Mouse (Mus musculus) kidney, adult 9 months (tissue): ENCODE measurements at regions not wholly inside any gene's neighbourhood (a gene's known extent, or its start where the extent isn't known, plus 50 kb on each side); places are given as distances from the start of the nearest gene placed in this dataset.

Experiments
- DNase-seq: peaks from one replicate; pipeline ENCODE4 v3.0.0; 2022

- DNase-seq: peak; percentile 66
Observed at GRCm38 (mm10) chr8:93591608-93592301, 56.1 kb upstream of the Ces5a start.

- no peak for DNase-seq
Observed at GRCm38 (mm10) chr8:93592302-93592651, 56.6 kb upstream of the Ces5a start.

- DNase-seq: peak; percentile 19
Observed at GRCm38 (mm10) chr8:93598613-93599121, 63.0 kb upstream of the Ces5a start.

GRCm38 (mm10) chr8:93599306-93599705 lies 63.7 kb upstream of the Ces5a start:
- no peak for DNase-seq

- DNase-seq: peak; percentile 5
Observed at GRCm38 (mm10) chr8:93599776-93600175, 64.1 kb upstream of the Ces5a start.

- no peak for DNase-seq
Observed at GRCm38 (mm10) chr8:93626807-93627526, 91.3 kb upstream of the Ces5a start.

- DNase-seq: no peak
Observed at GRCm38 (mm10) chr8:93627626-93628025, 92.0 kb upstream of the Ces5a start.

- no peak for DNase-seq
Observed at GRCm38 (mm10) chr8:93632896-93633295, 97.3 kb upstream of the Ces5a start.

GRCm38 (mm10) chr8:93642770-93643169 lies 107.1 kb upstream of the Ces5a start:
- no peak for DNase-seq

- no peak for DNase-seq
Observed at GRCm38 (mm10) chr8:93643471-93644215, 108.0 kb upstream of the Ces5a start.

GRCm38 (mm10) chr8:93653421-93653820 lies 117.8 kb upstream of the Ces5a start:
- DNase-seq: no peak

GRCm38 (mm10) chr8:93653913-93654705 lies 118.5 kb upstream of the Ces5a start:
- DNase-seq: no peak

GRCm38 (mm10) chr8:93655752-93656151 lies 120.1 kb upstream of the Ces5a start:
- DNase-seq: no peak

- DNase-seq: peak; percentile 75
Observed at GRCm38 (mm10) chr8:93661739-93662138, 126.1 kb upstream of the Ces5a start.

- peak; percentile 17 for DNase-seq
Observed at GRCm38 (mm10) chr8:93662219-93662618, 126.6 kb upstream of the Ces5a start.

GRCm38 (mm10) chr8:93663851-93664250 lies 128.2 kb upstream of the Ces5a start:
- no peak for DNase-seq

- DNase-seq: peak; percentile 10
Observed at GRCm38 (mm10) chr8:93668306-93668705, 132.7 kb upstream of the Ces5a start.

- no peak for DNase-seq
Observed at GRCm38 (mm10) chr8:93674721-93675120, 135.0 kb upstream of the Gnao1 start.

GRCm38 (mm10) chr8:93683773-93684391 lies 125.9 kb upstream of the Gnao1 start:
- DNase-seq: no peak

- DNase-seq: no peak
Observed at GRCm38 (mm10) chr8:93684392-93684791, 125.4 kb upstream of the Gnao1 start.

- no peak for DNase-seq
Observed at GRCm38 (mm10) chr8:93688845-93689244, 120.9 kb upstream of the Gnao1 start.

GRCm38 (mm10) chr8:93689832-93690471 lies 119.8 kb upstream of the Gnao1 start:
- DNase-seq: no peak
